Mouse (Mus musculus): ENCODE results near the gene Timp4. TPM values are rescaled to one million over a fixed set of nuclear protein-coding genes. Genes with fewer than 3 reads are reported as not detected.

The Timp4 gene
- total RNA-seq (2017) = not detected in 2 replicates

DNA sequence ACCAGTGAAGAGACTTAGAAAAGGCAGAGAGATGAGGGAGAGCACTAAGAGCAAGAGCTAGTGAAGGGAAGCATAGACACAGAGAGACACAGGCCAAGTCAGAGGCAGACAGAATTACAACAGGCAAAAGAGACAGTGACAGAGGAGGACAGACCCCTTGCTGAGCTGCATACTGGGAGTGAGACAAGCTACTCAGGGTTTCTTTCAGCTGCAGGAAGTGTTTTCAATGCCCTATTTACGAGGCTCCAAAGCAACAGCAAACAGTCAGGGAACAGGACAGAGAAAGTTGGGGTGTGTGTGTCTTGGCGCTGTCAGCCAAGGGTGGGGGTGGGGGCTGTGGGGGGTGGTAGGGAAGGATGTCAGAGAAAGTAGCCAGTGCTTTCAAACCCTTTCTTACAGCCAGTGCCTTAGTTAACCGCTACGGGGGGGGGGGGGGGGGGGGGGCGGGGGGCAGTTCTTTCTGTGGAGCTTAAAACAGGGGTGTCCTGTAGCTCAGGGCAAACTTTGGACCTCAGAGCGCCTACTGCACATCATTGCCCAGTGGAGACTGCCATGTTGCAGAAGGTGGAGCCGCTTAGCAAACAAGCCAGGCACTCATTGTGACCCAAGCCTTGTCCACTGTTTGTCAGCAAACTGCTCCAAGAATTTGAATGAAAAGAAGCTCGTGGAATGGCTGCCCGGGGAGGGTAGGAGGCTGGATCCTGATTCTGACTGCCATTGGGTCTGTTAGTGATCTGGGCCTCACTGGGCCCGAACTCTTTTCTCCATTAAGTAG is at the start of gene Timp4:
Gene Timp4 (minus strand): TSS at position 107 of the 775 bp plus-strand sequence.
- no peak for ATAC-seq (replicated peaks; ENCODE audit: low read depth, poor library complexity, severe bottlenecking)

GRCm38 (mm10) chr6:115293877-115294276 is 41.9 kb upstream of the Timp4 start:
- ATAC-seq (replicated peaks; ENCODE audit: low read depth, poor library complexity, severe bottlenecking) = no peak

- ATAC-seq (replicated peaks; ENCODE audit: low read depth, poor library complexity, severe bottlenecking) = no peak
Observed at GRCm38 (mm10) chr6:115292621-115293020, 40.6 kb upstream of the Timp4 start.

GRCm38 (mm10) chr6:115291823-115292222 is 39.8 kb upstream of the Timp4 start:
- ATAC-seq (replicated peaks; ENCODE audit: low read depth, poor library complexity, severe bottlenecking) = no peak

DNA sequence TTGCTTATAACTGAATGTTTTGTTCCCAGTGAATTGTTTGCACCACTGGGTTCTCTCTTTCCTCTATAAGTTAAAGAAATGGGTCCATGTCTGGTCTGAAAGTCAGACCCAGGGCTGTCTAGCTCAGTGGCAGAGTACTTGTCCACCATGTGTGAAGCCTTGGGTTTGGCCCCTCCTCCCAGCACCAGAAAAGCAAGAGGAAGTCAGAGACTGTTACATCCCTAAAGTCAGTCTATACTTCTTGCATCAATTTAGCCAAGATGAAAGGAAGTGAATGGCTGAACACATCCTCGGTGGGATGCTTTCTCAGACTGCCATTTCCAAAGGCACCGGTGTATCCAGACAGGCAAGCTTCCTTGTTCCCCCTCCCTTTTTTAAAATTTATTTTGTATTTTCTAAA is 39.1 kb upstream of the Timp4 start:
- ATAC-seq (replicated peaks; ENCODE audit: low read depth, poor library complexity, severe bottlenecking) = no peak

GRCm38 (mm10) chr6:115290561-115290960 is 38.6 kb upstream of the Timp4 start:
- ATAC-seq (replicated peaks; ENCODE audit: low read depth, poor library complexity, severe bottlenecking) = no peak

DNA sequence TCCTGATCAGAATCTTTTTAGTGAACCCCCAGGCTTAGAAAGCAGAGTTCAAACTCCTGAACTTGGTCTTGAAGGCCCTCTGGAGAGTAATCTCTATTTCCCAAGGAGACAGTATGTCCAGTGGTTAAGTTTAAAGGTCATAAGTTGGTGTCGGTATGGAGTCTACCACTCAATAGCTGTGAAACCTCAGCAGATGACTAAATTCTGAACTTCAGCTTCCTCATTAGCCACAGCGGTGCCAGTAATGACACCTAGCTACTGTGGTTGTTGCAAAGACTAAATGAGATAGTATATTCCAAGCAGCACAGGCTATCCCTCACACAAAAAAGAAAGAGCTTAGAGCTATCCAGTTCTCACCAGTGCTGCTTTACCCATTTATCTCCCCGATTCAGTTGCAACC is 36.2 kb upstream of the Timp4 start:
- no peak for ATAC-seq (replicated peaks; ENCODE audit: low read depth, poor library complexity, severe bottlenecking)

- no peak for ATAC-seq (replicated peaks; ENCODE audit: low read depth, poor library complexity, severe bottlenecking)
Observed at GRCm38 (mm10) chr6:115286441-115286840, 34.4 kb upstream of the Timp4 start.

DNA sequence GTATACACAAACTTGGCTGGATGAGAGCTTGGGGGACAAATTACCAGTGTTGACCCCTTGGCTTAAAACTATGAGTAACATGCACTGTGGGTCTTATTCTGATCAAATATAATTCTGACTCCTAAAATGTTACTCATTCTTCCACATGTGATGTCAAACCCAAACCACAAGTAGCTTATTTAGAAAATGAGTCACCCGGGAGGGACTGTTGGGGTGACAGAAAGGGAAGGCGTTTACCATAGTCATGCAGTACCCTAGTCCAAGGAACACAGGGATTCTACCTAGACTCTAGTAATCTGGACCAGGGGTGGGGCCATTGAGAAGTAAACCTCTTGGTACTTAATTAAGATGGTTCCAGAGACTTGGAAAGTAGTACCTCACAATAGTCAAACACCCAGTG is 32.1 kb upstream of the Timp4 start:
- no peak for ATAC-seq (replicated peaks; ENCODE audit: low read depth, poor library complexity, severe bottlenecking)

DNA sequence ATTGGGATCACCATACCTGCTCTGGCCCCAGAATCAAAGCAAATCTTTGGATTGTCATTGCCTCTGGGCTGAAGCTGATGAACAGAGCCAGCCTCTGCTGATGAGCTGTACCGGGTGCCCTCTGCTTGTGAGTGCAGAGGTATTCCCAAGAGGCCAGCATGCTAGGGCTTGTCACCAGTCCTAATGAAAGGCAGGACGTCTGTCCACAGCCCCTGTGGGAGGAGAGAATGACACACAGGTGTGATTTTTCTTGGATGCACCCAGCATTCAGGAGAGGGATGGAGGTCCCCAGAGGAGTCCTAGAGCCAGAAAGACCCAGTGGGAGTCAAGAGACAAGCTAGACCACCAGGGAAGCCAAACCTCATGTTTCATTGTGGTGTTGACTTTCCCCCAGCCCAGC is 27.6 kb upstream of the Timp4 start:
- no peak for ATAC-seq (replicated peaks; ENCODE audit: low read depth, poor library complexity, severe bottlenecking)

GRCm38 (mm10) chr6:115278086-115278485 is 26.1 kb upstream of the Timp4 start:
- ATAC-seq (replicated peaks; ENCODE audit: low read depth, poor library complexity, severe bottlenecking) = no peak

- no peak for ATAC-seq (replicated peaks; ENCODE audit: low read depth, poor library complexity, severe bottlenecking)
Observed at GRCm38 (mm10) chr6:115275116-115275815, 23.3 kb upstream of the Timp4 start.

- ATAC-seq (replicated peaks; ENCODE audit: low read depth, poor library complexity, severe bottlenecking) = no peak
Observed at GRCm38 (mm10) chr6:115274705-115275104, 22.7 kb upstream of the Timp4 start.

DNA sequence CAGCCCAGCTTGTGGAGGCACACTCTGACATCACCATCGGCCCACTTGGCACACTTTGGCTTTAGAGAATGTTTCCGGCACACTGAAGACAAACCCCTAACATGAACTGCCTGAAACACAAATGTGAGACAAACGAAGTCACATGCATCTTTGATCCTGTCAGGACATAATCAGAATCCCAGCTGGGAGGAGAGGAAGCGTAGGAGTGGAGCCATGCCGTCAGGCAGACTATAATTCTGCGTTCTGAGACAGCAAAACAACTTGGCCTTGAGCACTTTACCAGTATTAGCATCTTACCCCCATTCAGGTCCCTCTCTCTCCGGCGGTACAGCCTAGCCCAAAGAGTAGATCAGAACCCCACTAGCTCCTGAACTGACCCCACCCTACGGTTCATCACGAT is 21.3 kb upstream of the Timp4 start:
- ATAC-seq (replicated peaks; ENCODE audit: low read depth, poor library complexity, severe bottlenecking) = no peak

DNA sequence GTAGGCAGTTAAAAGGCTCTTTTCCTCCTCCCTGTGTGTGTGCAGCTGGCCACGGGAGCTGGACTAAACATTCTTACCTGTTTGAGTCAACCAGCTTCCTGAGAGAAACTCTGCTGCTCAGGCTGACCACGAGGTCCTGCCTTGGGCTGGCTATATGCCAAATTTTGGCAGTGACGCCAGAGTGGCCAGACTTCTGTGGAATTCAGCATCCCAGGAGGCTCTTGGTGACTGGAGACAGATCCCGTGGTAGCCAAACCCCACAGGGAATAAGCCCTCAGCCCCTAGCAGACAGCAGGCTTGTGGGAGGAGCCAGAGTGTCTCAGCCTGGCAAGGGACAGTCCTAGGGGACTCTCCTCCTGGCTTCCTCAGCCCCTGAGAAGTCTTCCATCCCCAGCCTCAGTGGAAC is 19.9 kb upstream of the Timp4 start:
- ATAC-seq (replicated peaks; ENCODE audit: low read depth, poor library complexity, severe bottlenecking) = no peak

DNA sequence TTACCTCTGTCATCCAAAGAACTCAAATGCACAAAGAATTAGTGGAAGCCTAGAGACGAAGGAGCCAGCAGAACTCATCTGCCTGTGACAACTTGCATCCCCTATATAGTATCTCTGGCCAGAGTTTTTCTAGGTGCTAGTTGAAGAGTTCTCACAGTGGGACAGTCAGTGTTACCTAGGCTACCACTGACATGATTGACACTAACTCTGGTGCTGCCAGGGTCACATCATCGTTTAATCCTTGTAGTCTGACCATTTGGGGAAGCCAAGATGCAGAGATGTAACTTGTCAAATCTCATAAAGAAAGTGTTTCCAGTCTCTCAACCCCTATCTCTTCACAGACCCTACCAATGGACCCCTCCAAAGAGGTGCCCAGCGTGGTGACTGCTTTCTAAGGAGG is 19.3 kb upstream of the Timp4 start:
- no peak for ATAC-seq (replicated peaks; ENCODE audit: low read depth, poor library complexity, severe bottlenecking)

- ATAC-seq (replicated peaks; ENCODE audit: low read depth, poor library complexity, severe bottlenecking) = no peak
Observed at GRCm38 (mm10) chr6:115270085-115270484, 18.1 kb upstream of the Timp4 start.

GRCm38 (mm10) chr6:115269561-115269960 is 17.6 kb upstream of the Timp4 start:
- ATAC-seq (replicated peaks; ENCODE audit: low read depth, poor library complexity, severe bottlenecking) = no peak

- ATAC-seq (replicated peaks; ENCODE audit: low read depth, poor library complexity, severe bottlenecking) = no peak
Observed at GRCm38 (mm10) chr6:115268551-115269385, 16.8 kb upstream of the Timp4 start.

- peak; percentile 93 for ATAC-seq (replicated peaks; ENCODE audit: low read depth, poor library complexity, severe bottlenecking)
Observed at GRCm38 (mm10) chr6:115267916-115268315, 15.9 kb upstream of the Timp4 start.

GRCm38 (mm10) chr6:115266791-115267190 is 14.8 kb upstream of the Timp4 start:
- ATAC-seq (replicated peaks; ENCODE audit: low read depth, poor library complexity, severe bottlenecking) = no peak

Measured in common myeloid progenitor, adult 5-6 weeks (primary cell).